Mouse (Mus musculus) gastrocnemius, postnatal 36 days (tissue): ENCODE measurements around the gene Sumf2. TPM values are rescaled to one million over a fixed set of nuclear protein-coding genes. Genes with fewer than 3 reads are reported as not detected.
"Not testable (repeated sequence)": the region's sequence is repeated elsewhere in the genome, so short reads cannot be mapped to it uniquely, and the experiment has no call there.

ENCODE experiments used
- DNase-seq, 2 experiments: peaks; one replicate each; pipeline ENCODE4 v3.0.0; 2022
- intact Hi-C: fragments of 180-260 bp; cut with DNase I; formaldehyde crosslinking; loops from one replicate; pipeline ENCODE4 v1.15.1; 2025
- long read RNA-seq, 2 experiments: library from polyadenylated mRNA; stranded (forward); transcript quantifications; one replicate each; pipeline ENCODE4 v2.0.0; 2021
- total RNA-seq, 2 experiments: library from RNA; stranded (reverse); gene quantifications; 2 replicates each; pipeline ENCODE4 v1.2.3; 2021

Sumf2 gene
- total RNA-seq = 1 to 10 TPM; 5.0 to 5.9 TPM
- long read RNA-seq, experiment 1, partial matches to known transcripts = 0 of 5 reads
- long read RNA-seq, experiment 1, other reads (novel, unspliced or antisense) = 4 of 5 reads
- long read RNA-seq, experiment 2, partial matches to known transcripts = 1 of 11 reads
- long read RNA-seq, experiment 2, other reads (novel, unspliced or antisense) = 7 of 11 reads

GRCm38 (mm10) chr5:129846752-129847557, at the start of gene Sumf2:
Gene Sumf2, plus strand, starts transcription at chr5:129846986.
- peak; percentile 93 for DNase-seq
- intact Hi-C loops = no loop called here

- intact Hi-C loops = no loop called here
- DNase-seq = no peak
Measured at GRCm38 (mm10) chr5:129844848-129845247, 1.9 kb upstream of the Sumf2 start.

GRCm38 (mm10) chr5:129847558-129847820, 703 bp downstream of the Sumf2 start:
- intact Hi-C loops = no loop called here
- DNase-seq = no peak

DNA sequence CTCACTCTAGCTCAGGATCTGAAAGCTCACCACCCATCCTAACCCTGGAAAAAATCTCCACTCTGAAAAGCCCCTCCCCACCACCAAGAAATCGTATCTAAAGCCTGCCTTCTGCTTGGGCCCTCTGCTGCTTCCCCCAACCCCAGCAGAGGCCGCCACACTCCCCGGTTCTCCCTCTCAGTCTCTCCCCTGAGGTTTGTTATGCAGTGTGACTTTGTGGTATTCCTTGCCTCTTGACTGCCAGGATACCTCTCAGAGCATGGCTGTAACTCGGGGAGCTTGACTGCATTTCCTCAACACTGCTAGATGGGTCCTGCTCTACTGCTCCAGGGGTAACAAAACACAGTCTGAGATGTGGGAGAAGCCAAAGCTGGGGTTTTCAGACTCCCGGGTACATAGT, 8.4 kb downstream of the Sumf2 start:
- no peak for DNase-seq
- intact Hi-C loops = no loop called here

GRCm38 (mm10) chr5:129856414-129856813, 9.6 kb downstream of the Sumf2 start:
- DNase-seq = no peak
- intact Hi-C loops = no loop called here

DNA sequence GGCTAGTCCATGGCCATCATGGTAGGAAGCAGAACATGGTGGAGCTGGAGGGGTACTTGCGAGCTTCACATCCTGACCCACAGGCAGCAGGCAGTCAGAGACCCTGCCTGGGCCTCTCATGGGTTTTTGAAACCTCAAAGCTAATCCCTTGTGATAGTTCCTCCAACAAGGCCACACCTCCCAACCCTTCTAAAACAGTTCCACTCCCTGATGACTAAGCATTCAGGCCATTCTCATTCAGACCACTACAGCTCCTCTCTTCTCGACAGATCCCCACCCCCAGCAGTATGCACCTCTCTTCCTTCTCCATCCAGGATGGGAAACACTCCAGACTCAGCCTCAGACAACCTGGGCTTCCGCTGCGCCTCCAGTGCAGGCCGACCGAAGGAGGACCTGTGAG, 15.5 kb downstream of the Sumf2 start:
- intact Hi-C loops = no loop called here
- no peak for DNase-seq

DNA sequence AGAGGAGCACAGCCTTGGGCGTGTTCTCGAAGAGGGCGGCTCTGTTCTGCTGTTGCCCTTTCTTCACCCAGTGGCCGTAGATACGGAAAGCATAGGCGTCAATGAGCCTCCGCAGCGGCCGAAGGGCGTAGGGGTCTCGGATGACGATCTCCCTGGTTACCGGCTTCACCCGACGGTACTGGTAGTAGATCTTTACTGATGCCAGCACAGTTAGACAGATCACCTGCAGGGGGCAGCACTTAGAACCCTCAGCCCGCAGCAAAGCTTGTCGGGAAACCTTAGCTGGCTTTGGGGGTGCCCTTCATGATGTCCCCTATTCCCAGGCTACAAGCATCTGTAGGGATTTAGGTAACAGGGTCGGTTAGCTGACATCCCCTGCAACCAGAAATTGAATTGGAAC, 17.7 kb downstream of the Sumf2 start:
- peak in 1 of 2 experiments; percentile 42 for DNase-seq
- intact Hi-C loops = loop anchor here (2.0 kb wide), 1 partner anchor 14 kb away; no protein-coding TSS in a partner anchor

GRCm38 (mm10) chr5:129865841-129866240, 19.1 kb downstream of the Sumf2 start:
- DNase-seq = no peak
- intact Hi-C loops = loop anchor here (2.0 kb wide), 1 partner anchor 13 kb away; no protein-coding TSS in a partner anchor

- intact Hi-C loops = no loop called here
- no peak for DNase-seq
Measured at GRCm38 (mm10) chr5:129869238-129869995, 22.6 kb downstream of the Sumf2 start.

DNA sequence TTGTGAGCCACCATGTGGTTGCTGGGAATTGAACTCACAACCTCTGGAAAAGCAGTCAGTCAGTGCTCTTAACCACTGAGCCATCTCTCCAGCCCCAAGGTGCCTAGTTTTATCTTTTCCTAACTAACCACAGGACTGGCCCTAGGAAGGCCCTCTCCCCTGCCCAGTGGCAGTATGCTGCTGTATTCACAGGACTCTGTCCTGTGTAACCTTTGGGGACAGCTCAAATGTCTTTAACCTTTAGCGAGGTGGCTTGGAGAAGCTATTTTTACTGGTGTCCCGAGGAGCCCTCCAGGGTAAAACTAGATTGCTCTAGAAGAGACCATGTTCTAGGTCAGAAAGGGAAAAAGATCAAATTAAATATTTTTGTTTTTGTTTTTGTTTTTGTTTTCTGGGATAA, 24.5 kb downstream of the Sumf2 start:
- intact Hi-C loops = no loop called here
- no peak for DNase-seq

DNA sequence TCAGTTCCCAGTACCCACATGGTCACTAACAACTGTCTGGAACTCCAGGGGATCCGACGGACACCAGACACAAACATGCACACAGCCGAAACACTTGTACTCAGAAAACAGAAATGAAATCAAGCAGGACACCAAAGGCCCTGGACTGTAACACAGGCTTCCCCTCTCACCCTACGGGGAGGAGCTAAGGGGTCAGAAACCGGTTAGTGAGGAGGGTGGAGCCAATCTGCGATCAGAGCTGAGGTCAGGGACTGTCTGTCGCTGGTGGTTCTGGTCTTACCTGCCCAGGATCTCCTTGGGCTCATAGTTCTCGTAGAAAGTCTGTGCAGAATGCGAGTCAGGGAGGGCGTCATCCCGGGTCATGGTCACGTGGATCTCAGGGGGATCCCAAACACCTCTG, 27.2 kb downstream of the Sumf2 start:
- DNase-seq = no peak
- intact Hi-C loops = no loop called here

- no peak for DNase-seq
- intact Hi-C loops = no loop called here
Measured at GRCm38 (mm10) chr5:129875098-129875497, 28.3 kb downstream of the Sumf2 start.

DNA sequence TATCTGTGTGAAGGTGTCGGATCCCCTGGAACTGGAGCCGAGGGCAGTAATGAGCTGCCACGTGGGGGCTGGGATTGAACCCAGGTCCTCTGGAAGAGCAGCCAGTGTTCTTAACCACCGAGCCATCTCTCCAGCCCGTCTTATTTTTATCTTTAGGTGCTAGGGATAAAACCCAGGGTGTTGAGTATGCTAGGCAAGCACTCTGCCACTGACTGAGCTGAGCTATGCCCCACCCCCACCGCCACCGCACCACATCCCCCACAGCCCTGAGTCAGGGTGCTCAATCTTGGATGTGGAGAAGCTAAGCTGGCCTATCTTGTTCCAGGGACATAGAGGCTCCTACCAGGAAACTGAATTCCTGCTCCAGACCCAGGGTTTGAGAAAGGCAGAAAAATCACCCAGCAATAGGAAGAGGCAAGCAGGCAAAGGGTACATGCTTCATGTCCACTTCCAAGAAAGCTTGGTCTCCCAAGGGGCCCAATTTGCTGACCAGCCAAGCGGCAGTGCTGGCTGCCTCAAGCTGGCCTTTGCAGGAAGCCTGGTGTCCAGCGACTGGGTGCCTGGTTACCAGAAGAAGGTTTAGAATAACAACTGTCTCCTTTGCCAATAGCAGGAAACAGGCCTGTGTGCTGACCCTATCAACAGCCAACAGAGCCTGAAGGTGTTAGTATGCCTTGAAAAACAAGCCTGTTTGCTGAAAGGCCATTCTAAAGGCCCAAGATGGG, 31.1 kb downstream of the Sumf2 start:
- intact Hi-C loops = loop anchor here (2.0 kb wide), 1 partner anchor 13 kb away; no protein-coding TSS in a partner anchor
- peak; percentile 53 to 63 for DNase-seq

GRCm38 (mm10) chr5:129878946-129879345, 32.2 kb downstream of the Sumf2 start:
- intact Hi-C loops = loop anchor here (2.0 kb wide), 1 partner anchor 14 kb away; no protein-coding TSS in a partner anchor
- DNase-seq = peak; percentile 65 to 73

GRCm38 (mm10) chr5:129879888-129880287, 33.1 kb downstream of the Sumf2 start:
- intact Hi-C loops = loop anchor here (2.0 kb wide), 1 partner anchor 15 kb away; no protein-coding TSS in a partner anchor

DNA sequence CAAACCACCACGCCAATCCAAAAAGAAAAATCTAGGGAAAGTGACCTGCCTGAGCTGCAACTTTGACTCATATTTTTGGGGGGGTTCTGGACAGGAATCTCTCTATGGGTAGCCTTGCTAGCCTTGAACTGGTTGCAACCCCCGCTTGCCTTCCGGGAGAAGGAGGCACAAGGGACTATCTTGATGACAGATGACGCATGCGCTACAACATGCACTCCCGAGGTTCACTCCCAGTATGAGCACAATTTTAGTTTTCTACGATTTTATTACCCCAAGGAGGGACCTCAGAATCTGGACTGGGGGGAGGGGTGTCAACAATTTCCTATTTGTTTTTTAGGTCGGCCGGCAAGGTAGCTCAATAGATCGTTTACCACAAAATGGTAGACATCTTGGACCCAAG, 39.5 kb downstream of the Sumf2 start:
- intact Hi-C loops = no loop called here

More at GRCm38 (mm10) chr5:129879888-129880287, 33.1 kb downstream of the Sumf2 start:
- DNase-seq = no peak

GRCm38 (mm10) chr5:129886911-129887636, 40.3 kb downstream of the Sumf2 start, which contains the start of gene Chchd2:
Gene Chchd2, minus strand, starts transcription at chr5:129887470.
- DNase-seq = peak; percentile 87 to 88
- intact Hi-C loops = no loop called here

More for the DNA sequence above, 39.5 kb downstream of the Sumf2 start:
- no peak for DNase-seq

- intact Hi-C loops, DNase-seq: not testable (repeated sequence)
Measured at GRCm38 (mm10) chr5:129890390-129890789, 43.6 kb downstream of the Sumf2 start.

DNA sequence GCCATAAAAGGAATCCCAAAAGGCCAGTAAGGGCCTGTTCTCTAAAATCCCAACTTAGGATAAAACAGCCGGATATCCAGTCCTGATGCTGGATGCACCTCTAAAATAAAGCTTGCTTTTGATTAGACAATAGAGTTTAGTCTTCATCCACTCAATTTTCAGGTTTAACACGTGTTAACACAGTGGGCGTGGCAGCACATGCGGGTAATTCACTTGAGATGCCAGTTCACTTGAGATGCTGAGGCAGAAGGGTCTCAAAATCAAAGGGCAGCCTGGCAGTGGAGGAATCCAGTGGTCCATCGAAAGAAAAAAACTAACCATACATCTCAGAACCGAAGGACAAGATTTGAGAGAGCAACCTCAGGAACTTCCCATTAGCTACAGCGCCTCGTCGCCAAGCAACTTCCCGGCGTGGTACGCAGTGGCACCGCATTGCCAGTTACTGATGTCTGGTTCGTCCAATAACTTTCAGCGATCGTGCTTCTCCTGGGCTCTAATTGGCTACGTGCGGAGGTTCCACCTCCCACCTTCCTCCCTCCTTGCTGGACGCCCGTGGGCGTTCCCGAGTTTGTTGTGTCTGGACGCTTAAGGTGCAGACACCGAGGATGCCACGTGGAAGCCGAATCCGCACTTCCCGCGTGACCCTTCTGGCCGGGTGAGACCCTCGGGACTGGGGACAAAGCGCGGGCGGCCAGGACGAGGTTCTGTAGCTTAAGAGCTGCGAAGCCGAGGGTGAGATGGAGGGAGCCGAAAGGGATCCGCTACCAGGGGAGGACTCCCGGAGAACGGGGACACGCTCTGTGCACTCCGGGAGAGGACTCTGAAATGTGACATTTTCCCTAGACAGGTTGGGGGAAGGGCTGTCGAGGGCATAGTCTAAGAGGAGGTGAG, 48.7 kb downstream of the Sumf2 start, which contains the start of gene Zbed5:
Zbed5 (plus strand) TSS at position 526 of the 891 bp plus-strand sequence.
- DNase-seq = peak; percentile 74 to 76
- intact Hi-C loops = no loop called here
